Mouse (Mus musculus) lung, adult 2 months (tissue): Measurements from ENCODE around the gene Map1a. TPM values are rescaled to one million over a fixed set of nuclear protein-coding genes. Genes with fewer than 3 reads are reported as not detected.

ENCODE experiments used
- DNase-seq: peaks from one replicate; pipeline ENCODE4 v3.0.0; 2022
- H3K4me1 ChIP-seq: fragments of 200-500 bp; 2 replicates; pipeline ENCODE4 v1.6.1; 2011; ENCODE audit warnings: low read length; ENCODE audit not compliant: control insufficient read depth, insufficient read depth
- H3K4me3 ChIP-seq: fragments of 200-500 bp; replicated peaks from 2 replicates; pipeline ENCODE3; 2011; ENCODE audit warnings: low read depth, mild to moderate bottlenecking, control low read depth, low read length; ENCODE audit errors: extremely low read depth
- CTCF ChIP-seq: fragments of 200-500 bp; IDR thresholded peaks from 2 replicates; pipeline ENCODE4 v1.5.1; 2011; ENCODE audit warnings: mild to moderate bottlenecking, low read length, control low read depth; ENCODE audit not compliant: insufficient read depth
- POLR2A ChIP-seq: fragments of 200-500 bp; IDR thresholded peaks from 2 replicates; pipeline ENCODE4 v1.6.1; 2011; ENCODE audit warnings: low read depth, mild to moderate bottlenecking, control low read depth, low read length, borderline replicate concordance; ENCODE audit errors: extremely low read depth
- WGBS: fragments of 180-500 bp; shearing (Covaris S2); methylation state at CpG from one replicate; pipeline ENCODE4 v1.1.7; 2018; 5-methylcytosine and 5-hydroxymethylcytosine counted together
- polyA plus RNA-seq: library from polyadenylated mRNA; depleted of rRNA; stranded (reverse); fragments of >200 nt; gene quantifications from 2 replicates; pipeline ENCODE4 v1.2.3, GENCODE M21; 2012

Map1a gene
- polyA plus RNA-seq, 1 experiment = 4.7 TPM

- 84% methylated on average over 17 of the region's 17 CpGs for WGBS
- Histone ChIP-seq H3K4me3 (no peak overlapping the region), H3K4me1 (no peaks in the 10 kb centered on the region)
- TF ChIP-seq CTCF (no peak), POLR2A (no peak)
- no peak for DNase-seq
These were observed 10.1 kb downstream of the Map1a start for GRCm38 (mm10) chr2:121299471-121299870.

GRCm38 (mm10) chr2:121300036-121300435 lies 10.6 kb downstream of the Map1a start:
- H3K4me1 ChIP-seq = no peaks in the 10 kb centered on the region
- DNase-seq = no peak
- H3K4me3 ChIP-seq = no peak overlapping the region
- 59% methylated on average over 10 of the region's 10 CpGs for WGBS
- TF ChIP-seq POLR2A (no peak), CTCF (no peak)

DNA sequence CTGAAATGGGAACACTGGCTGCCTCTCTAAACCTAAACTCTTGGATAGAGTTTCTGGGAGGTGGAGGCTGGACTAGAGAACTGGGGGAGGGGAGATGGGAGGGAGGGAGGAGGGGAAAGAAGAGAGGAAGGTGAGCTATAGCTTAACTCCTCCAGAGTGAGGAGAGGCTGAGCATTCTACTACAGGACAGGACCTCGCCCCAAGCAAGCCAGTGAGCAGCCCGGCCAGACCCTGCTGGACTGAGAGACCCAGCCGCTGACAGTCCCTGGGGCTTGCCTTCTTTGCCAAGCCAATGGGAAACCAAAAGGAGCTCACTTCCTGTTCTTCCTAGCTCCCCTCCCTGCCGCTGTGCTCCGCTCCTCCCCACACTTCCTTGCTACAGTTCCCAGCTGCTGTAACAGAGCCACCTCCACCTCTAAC lies 19.6 kb downstream of the Map1a start:
- DNase-seq = peak; percentile 15
- 0 out of 2 replicates have a peak, but pooled peaks have one; percentile 12 for TF ChIP-seq POLR2A
- no peak for TF ChIP-seq CTCF
- 19% methylated on average over 5 of the region's 5 CpGs for WGBS
- H3K4me3 ChIP-seq = peak overlapping the region; percentile 47
- peaks cover 2% of the 10 kb centered on the region; the same call in 1 of the 2 replicates for H3K4me1 ChIP-seq

DNA sequence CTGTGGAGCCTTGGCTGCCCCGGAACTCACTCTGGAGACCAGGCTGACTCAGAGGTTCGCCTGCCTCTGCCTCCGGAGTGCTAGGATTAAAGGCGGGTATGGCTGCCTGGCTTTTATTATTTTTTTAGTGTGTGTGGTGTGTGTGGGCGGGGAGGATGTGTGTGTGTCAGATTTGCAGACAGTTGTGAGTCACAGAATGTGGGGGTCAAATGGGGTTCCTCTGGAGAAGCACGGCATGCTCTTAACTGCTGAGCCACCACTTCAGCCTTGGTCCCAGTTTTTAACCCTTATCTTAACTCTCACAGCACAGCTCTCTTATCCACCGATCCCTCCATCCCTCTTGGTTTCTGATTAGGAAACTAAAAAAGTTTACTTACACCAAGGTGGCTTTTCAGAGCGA lies 26.9 kb downstream of the Map1a start:
- no peak for DNase-seq
- Histone ChIP-seq H3K4me1 (no peaks in the 10 kb centered on the region), H3K4me3 (no peak overlapping the region)
- 72% methylated on average over 8 of the region's 8 CpGs for WGBS
- TF ChIP-seq POLR2A (no peak), CTCF (no peak)

GRCm38 (mm10) chr2:121323041-121323440 lies 33.6 kb downstream of the Map1a start:
- no peaks in the 10 kb centered on the region for H3K4me1 ChIP-seq
- no peak overlapping the region for H3K4me3 ChIP-seq
- WGBS = 91% methylated on average over 10 of the region's 10 CpGs
- DNase-seq = no peak
- no peak for TF ChIP-seq POLR2A
- TF ChIP-seq CTCF = no peak

GRCm38 (mm10) chr2:121323693-121324470 lies 34.5 kb downstream of the Map1a start:
- WGBS = 73% methylated on average over 10 of the region's 10 CpGs
- TF ChIP-seq CTCF (no peak), POLR2A (no peak)
- Histone ChIP-seq H3K4me3 (no peak overlapping the region), H3K4me1 (no peaks in the 10 kb centered on the region)
- DNase-seq = no peak

DNA sequence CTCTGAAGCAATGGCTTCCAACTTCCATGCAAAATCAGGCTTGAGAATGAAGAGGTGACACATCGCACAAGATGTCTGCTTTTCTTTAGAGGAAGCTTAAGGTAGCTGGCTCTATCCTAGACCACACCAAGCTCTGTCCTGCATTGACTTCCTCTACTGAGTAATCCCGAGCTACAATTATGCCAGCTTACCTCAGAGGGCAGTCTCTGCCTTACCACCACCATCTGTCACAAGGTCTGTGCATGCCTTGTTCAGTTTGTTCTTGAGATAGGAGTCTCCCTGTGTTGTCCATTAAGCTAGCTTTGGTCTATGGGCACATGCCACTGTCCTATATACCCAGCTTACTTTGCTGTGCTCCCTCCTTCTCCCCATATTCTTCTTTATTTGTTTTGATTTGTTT lies 40.1 kb downstream of the Map1a start:
- DNase-seq = no peak
- Histone ChIP-seq H3K4me3 (no peak overlapping the region), H3K4me1 (no peaks in the 10 kb centered on the region)
- TF ChIP-seq POLR2A = no peak
- no peak for TF ChIP-seq CTCF
- 84% methylated on average over 2 of the region's 2 CpGs for WGBS

- no peak for TF ChIP-seq POLR2A
- Histone ChIP-seq H3K4me3 (no peak overlapping the region), H3K4me1 (no peaks in the 10 kb centered on the region)
- DNase-seq = no peak
These were observed 49.7 kb downstream of the Map1a start for GRCm38 (mm10) chr2:121339057-121339456.

DNA sequence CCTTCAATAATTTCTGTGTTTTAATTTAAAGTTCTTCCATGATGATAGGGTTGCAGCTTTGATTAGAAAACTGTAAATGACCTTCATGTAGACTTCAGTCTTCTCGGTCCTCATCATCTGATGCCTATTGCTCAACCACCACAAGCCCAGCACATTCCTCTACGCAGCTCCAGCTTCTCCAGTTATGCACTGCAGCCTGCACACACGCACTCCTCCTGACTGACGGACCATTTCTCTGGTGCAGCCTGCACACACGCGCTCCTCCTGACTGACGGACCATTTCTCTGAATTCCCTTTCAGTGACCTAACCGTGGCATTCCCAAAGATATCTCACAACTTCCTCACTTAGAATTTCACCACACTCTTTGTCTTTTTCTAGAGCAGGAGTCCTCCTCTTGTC lies 63.8 kb downstream of the Map1a start:
- no peak overlapping the region for H3K4me3 ChIP-seq
- no peak for TF ChIP-seq POLR2A
- TF ChIP-seq CTCF = no peak
- WGBS = 58% methylated on average over 8 of the region's 8 CpGs
- peaks cover 6% of the 10 kb centered on the region; the same call in 1 of the 2 replicates for H3K4me1 ChIP-seq
- DNase-seq = no peak

DNA sequence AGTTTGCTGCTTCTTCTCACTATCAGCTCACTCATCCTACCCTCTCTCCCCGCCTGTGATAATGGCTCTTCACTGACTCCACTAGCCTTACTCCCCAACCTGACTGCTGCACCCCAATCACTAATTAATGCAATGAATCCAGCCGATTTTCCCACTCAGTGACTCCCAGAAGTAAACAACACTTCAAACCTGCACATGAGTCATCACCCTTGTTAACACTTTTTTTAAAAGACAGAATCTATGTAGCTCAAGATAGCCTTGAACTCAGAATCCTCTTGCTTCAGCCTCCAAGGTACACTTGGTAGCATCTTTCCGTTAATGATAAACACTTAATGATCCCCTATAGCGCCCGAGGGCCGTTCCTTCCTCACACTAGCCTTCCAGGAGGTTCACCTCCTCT lies 65.0 kb downstream of the Map1a start:
- Histone ChIP-seq H3K4me1 (peaks cover 6% of the 10 kb centered on the region; the same call in 1 of the 2 replicates), H3K4me3 (peak overlapping the region; percentile 84)
- DNase-seq = no peak
- WGBS = 1% methylated on average over 6 of the region's 6 CpGs
- TF ChIP-seq POLR2A (no peak), CTCF (no peak)

DNA sequence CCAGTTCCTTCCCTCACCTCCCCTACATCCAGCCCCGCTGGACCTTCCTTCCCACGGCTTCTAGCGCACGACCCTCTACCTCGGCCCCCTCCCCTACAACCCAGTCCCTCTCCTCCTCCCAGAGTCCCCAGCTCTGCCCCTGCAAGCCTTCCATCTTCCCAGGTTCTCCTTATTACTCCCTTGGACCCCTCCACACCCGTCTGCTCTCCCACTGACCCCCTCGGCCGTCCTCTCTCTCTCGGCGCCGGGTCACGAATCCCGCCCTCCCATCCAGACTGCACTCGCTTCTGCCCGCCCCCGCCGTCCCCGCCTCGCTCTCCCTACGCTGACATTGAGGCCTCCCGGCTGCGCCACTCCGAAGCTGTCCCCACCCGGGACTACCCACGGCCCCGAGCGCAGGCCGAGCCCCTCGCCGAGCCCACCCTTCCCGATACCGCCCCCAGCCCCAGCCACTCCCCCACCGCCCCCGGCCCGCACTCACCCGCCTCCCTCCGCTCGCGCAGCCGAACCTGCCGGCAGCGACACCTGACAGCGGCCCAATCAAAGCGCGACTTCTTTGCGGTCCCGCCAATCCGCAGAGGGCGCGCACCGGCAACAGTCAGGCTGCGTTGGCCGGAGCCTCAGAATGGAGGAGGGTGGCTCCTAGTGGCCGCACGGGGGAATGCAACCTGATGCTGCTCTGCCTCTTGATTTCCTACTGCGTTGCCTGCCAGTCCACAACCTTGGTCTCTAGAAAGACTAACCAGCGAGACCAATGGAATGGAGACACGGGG lies 65.6 kb downstream of the Map1a start, which contains the start of gene Ppip5k1:
Ppip5k1 (minus strand) TSS at position 577 of the 773 bp plus-strand sequence.
- WGBS = under 1% methylated on average over 58 of the region's 58 CpGs
- peaks cover 6% of the 10 kb centered on the region; the same call in 1 of the 2 replicates for H3K4me1 ChIP-seq
- peak; percentile 95 for DNase-seq
- TF ChIP-seq CTCF (peak; percentile 83), POLR2A (no peak; the same call in 1 of the 2 replicates)
- H3K4me3 ChIP-seq = peak within 1 kb of the TSS; percentile 84
